In the genomic region with DNA sequence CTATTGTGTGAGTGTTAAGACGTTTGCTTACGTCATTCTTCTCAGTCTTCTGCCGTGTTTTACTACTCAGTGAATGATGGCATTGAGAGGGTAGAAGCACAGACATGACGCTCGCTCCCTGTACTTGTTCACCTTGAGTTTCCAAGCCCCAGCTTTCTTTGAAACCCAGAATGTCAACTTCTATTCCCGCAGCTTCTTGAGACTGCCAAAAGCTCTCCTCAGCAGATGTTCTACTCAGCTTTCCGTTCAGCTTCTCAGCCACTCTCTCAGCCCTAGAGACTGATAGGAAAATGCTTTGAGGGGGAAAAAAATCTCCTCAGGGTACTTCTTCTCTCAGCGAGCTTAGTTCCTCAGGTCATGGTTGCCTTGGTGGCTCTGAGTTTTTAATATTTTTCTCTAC, we compare ENCODE assay signal across 16 mouse cellular contexts.
"Had no signal": no experiment of that assay in that cellular context is flagged by ENCODE, and none has a peak within 500 bp of the region (broad histone marks: within the 10 kb centered on the region; RNA-seq: fewer than 3 reads in every experiment).

No protein-coding gene starts in this region.

- DNase-seq: liver, postnatal 0 days; lung, adult 2 months; lung, postnatal 14 days; lung, postnatal 36 days; right cerebral cortex, postnatal 25 days; thymus, adult 2 months; thymus, postnatal 25 days; thymus, postnatal 4 days had no signal

- H3K27ac ChIP-seq: lung, embryonic 15.5 days; macrophage; midbrain, embryonic 13.5 days; midbrain, embryonic 15.5 days; neural tube, embryonic 12.5 days; stomach, embryonic 15.5 days; stomach, postnatal 0 days had no signal

- H3K4me3 ChIP-seq: lung, embryonic 15.5 days; megakaryocyte, embryonic 14.5 days; midbrain, embryonic 13.5 days; midbrain, embryonic 15.5 days; neural tube, embryonic 12.5 days; stomach, embryonic 15.5 days had no signal
